Mouse (Mus musculus): ENCODE measurements around the gene Kpna4.

- TF ChIP-seq CTCF (IDR thresholded peaks at IDR 0.05; ENCODE audit: borderline replicate concordance, extremely low read depth, insufficient read depth, insufficient read length) (no peak), POLR2A (IDR thresholded peaks at IDR 0.05; ENCODE audit: borderline replicate concordance, extremely low read depth, insufficient read depth, insufficient read length, poor library complexity, severe bottlenecking) (no peak)
Measured at GRCm38 (mm10) chr3:69045750-69046149, 81.2 kb downstream of the Kpna4 start.
